Mouse (Mus musculus) spleen, adult 2 months (tissue): ENCODE data around the gene Fam189a1. TPM values are rescaled to one million over a fixed set of nuclear protein-coding genes. Genes with fewer than 3 reads are reported as not detected.

Experiments used
- DNase-seq, 2 experiments: peaks; one replicate each; pipeline versions ENCODE4 v3.0.0 to v3.0.0-alpha.2; 2012 to 2021; ENCODE audit warnings: low spot score in 2 of 2, low read depth in 1 of 2
- H3K27ac ChIP-seq: fragments of 200-500 bp; 2 replicates; pipeline ENCODE4 v1.5.1; 2012; ENCODE audit warnings: low read length, inconsistent platforms; ENCODE audit not compliant: insufficient read depth
- H3K27me3 ChIP-seq: fragments of 200-500 bp; 2 replicates; pipeline ENCODE4 v1.6.1; 2012; ENCODE audit warnings: mild to moderate bottlenecking, moderate library complexity, low read length, inconsistent platforms; ENCODE audit not compliant: control insufficient read depth, insufficient read depth
- H3K36me3 ChIP-seq: fragments of 200-500 bp; 2 replicates; pipeline ENCODE4 v1.6.1; 2012; ENCODE audit warnings: mild to moderate bottlenecking, low read length, inconsistent platforms; ENCODE audit not compliant: control insufficient read depth, insufficient read depth
- H3K4me1 ChIP-seq: fragments of 200-500 bp; 2 replicates; pipeline ENCODE4 v1.6.1; 2011; ENCODE audit warnings: inconsistent platforms; ENCODE audit not compliant: control insufficient read depth, insufficient read depth, insufficient read length
- H3K4me3 ChIP-seq: fragments of 200-500 bp; 2 replicates; pipeline ENCODE4 v1.5.1; 2011; ENCODE audit warnings: mild to moderate bottlenecking, inconsistent platforms; ENCODE audit not compliant: insufficient read depth, insufficient read length; ENCODE audit errors: extremely low read depth
- CTCF ChIP-seq: fragments of 200-500 bp; IDR thresholded peaks from 2 replicates; pipeline ENCODE4 v1.5.1; 2011; ENCODE audit warnings: mild to moderate bottlenecking, inconsistent platforms; ENCODE audit not compliant: insufficient read depth, insufficient read length, insufficient replicate concordance; ENCODE audit errors: extremely low read depth
- POLR2A ChIP-seq: fragments of 200-500 bp; IDR thresholded peaks from 2 replicates; pipeline ENCODE4 v1.6.1; 2011; ENCODE audit warnings: low read depth, low read length, inconsistent platforms
- WGBS: fragments of 180-500 bp; shearing (Covaris S2); methylation state at CpG from one replicate; pipeline ENCODE4 v1.1.7; 2018; 5-methylcytosine and 5-hydroxymethylcytosine counted together
- polyA plus RNA-seq: library from polyadenylated mRNA; depleted of rRNA; stranded (reverse); fragments of >200 nt; gene quantifications from 2 replicates; pipeline ENCODE4 v1.2.3, GENCODE M21; 2012

The Fam189a1 gene
- polyA plus RNA-seq, 1 experiment, result 0.04 TPM

DNA sequence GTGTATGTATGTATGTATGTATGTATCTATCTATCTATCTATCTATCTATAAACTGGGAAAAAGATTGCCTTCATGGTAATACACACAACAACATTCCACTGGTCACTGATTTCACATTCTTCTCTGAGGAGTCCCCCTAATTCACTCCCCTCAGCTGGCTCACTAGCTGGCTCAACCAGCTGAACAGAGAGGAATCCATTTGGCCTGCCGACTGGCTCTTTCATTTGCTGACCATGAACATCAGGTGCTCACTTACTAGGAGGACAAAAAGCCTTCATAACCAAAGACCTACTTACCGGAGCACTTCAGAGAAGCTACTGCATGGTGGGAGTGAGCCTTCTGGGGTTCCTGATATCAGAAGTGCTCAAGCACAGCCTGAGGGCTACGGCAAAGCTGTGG, 194.2 kb downstream of the Fam189a1 start:
- H3K27me3 ChIP-seq, result no peaks in the 10 kb centered on the region
- H3K36me3 ChIP-seq, result no peaks in the 10 kb centered on the region
- H3K27ac ChIP-seq, result no peak overlapping the region
- H3K4me3 ChIP-seq, result no peak overlapping the region
- no peak for DNase-seq
- H3K4me1 ChIP-seq, result no peaks in the 10 kb centered on the region
- WGBS, result 96% methylated on average over 3 of the region's 3 CpGs
- TF ChIP-seq POLR2A (no peak), CTCF (no peak)

DNA sequence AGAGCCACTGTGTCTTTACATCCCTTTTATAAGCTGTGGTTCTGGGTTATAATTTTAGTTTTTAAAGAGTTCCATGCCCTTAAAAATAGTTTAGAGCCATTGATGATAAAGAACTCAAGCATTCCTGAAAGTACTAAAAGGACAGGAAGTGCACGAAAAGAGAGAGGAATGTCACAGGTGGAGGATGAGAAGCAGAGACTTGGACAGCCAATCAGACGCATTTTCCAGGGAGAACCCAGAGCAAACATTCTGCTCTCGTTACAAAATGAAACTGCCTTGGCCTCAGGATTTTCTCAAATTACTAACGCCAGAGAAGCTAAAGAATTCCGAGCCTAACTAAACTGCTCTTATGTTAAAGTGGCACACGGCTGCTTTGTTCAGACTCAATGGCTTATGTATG, 197.3 kb downstream of the Fam189a1 start:
- H3K27me3 ChIP-seq, result no peaks in the 10 kb centered on the region
- no peak overlapping the region for H3K27ac ChIP-seq
- DNase-seq, result no peak
- H3K4me3 ChIP-seq, result no peak overlapping the region
- TF ChIP-seq CTCF (no peak), POLR2A (no peak)
- no peaks in the 10 kb centered on the region for H3K4me1 ChIP-seq
- H3K36me3 ChIP-seq, result no peaks in the 10 kb centered on the region
- 82% methylated on average over 6 of the region's 6 CpGs for whole genome bisulfite sequencing

DNA sequence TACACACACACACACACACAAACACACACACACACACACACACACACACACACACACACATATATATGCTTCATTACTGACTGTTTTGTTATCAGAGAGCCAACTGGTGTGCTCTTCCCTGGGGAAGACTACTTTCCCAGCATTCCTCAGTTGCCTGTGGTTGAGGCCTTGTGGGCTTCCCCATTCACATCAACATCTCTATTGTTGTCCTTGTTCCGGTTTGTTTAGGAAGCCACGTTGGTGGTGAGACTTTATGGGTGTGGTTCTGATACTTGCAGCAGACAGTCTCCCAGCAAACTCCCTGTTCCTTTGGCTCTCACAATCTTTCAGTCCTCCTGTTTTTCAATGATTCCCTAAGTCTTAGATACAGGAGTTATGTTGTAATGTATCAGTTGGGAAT, 204.2 kb downstream of the Fam189a1 start:
- H3K4me3 ChIP-seq, result no peak overlapping the region
- no peak overlapping the region for H3K27ac ChIP-seq
- no peaks in the 10 kb centered on the region for H3K4me1 ChIP-seq
- H3K36me3 ChIP-seq, result no peaks in the 10 kb centered on the region
- DNase-seq, result no peak
- H3K27me3 ChIP-seq, result no peaks in the 10 kb centered on the region
- 47% methylated on average over 2 of the region's 2 CpGs for WGBS
- no peak for TF ChIP-seq POLR2A
- TF ChIP-seq CTCF, result no peak

DNA sequence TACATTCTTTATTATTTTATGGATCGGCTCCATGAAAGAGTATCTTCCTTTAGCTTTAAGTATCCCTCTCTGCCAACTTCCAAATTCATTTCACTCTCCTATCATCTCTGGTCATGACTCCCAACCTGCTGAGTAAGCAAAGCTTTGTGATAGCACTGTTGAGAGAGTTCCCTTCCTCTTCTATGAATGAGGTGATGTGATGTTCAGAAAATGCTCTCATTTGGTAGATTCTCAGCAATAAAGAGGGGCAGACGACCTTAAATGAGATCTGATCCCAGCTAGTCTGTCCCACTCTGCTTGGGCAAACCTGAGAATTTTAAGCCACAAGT, 205.6 kb downstream of the Fam189a1 start:
- DNase-seq, result no peak
- H3K27ac ChIP-seq, result no peak overlapping the region
- no peak overlapping the region for H3K4me3 ChIP-seq
- H3K4me1 ChIP-seq, result no peaks in the 10 kb centered on the region
- WGBS, result 69% methylated on average over 2 of the region's 2 CpGs
- no peaks in the 10 kb centered on the region for H3K27me3 ChIP-seq
- TF ChIP-seq POLR2A (no peak), CTCF (no peak)
- no peaks in the 10 kb centered on the region for H3K36me3 ChIP-seq

DNA sequence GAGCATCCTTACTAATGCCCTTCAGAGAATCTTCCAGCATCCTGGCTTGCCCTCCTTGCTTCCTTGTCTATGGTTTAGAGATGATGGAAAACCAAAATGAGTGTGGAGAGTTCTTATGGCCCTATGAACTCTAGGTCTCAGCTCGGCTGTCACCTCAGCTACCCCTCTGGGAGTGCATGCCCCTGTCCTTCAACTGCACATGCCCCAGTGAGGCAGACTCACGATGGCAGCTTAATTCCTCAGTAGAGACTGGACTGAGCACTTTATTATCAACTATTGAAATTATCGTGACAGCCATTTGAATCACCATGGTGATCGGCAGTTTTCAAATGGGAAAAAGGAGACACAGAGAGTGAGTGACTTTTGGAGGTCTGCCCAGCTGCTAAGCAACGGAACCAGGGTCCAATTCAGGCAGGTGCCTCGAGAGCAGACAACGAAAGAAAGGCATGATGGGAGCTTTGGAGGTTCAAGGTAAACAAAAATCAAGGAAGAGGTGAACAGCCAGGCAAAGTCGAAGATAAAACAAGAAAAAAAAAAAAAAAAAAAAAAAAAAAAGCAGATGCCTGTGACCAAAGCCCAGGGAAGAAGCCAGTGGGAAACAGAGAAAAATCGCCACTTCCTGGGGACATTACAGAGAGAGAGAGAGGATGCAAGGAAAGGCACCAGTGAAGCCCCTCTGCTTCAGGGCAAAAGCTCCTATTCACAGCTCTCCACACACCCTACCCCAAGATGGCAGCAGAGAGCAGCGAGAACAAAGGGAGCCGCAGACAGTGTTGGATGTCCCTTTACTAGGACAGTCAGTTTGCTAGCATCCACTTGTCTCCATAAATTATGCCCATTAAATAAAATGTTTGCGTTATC, 206.2 kb downstream of the Fam189a1 start:
- DNase-seq, result peak in 1 of 2 experiments; percentile 9
- Histone ChIP-seq H3K36me3 (no peaks in the 10 kb centered on the region), H3K4me3 (no peak overlapping the region), H3K4me1 (no peaks in the 10 kb centered on the region), H3K27ac (no peak overlapping the region), H3K27me3 (no peaks in the 10 kb centered on the region)
- 46% methylated on average over 12 of the region's 12 CpGs for WGBS
- TF ChIP-seq POLR2A (no peak), CTCF (peak; percentile 17; the same call in 1 of the 2 replicates)

DNA sequence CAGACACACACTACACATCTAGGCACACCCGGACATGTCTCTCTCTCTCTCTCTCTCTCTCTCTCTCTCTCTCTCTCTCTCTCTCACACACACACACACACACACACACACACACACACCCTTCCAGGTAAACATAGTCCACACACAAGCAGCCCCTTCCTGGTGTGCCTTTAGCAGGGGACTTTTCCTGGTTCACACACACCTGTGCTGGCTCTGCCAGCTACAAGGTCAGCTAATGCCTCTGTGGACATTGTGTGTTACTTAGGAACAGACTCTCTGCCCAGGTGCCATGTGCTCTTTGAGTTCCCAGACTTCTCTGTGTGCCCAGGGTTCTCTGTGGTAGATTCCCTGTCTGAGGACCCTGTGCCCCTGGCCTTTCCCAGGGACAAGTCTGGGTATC, 206.9 kb downstream of the Fam189a1 start:
- no peak overlapping the region for H3K27ac ChIP-seq

DNA sequence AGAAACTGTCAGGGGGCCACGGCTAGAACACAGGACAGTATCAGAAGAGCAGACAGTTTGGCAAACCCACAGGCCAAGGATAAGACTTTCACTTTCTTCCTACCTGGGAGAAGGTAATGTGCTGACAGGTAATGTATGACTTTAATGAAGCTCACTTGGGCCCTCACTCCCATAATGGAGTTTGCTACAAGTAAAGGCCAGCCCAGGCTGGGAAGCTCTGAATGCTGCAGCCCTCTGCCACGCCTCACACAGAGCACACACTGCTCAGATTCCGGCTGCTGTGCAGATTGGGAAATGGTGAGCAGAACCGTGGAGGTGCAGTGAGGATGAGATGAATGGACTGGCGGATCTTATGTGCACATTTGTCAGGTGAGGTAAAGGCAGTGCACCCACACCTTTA, 211.7 kb downstream of the Fam189a1 start:
- WGBS, result 85% methylated on average over 5 of the region's 5 CpGs
- TF ChIP-seq POLR2A (no peak), CTCF (no peak)
- Histone ChIP-seq H3K4me3 (no peak overlapping the region), H3K4me1 (no peaks in the 10 kb centered on the region), H3K27me3 (no peaks in the 10 kb centered on the region), H3K27ac (no peak overlapping the region), H3K36me3 (no peaks in the 10 kb centered on the region)
- DNase-seq, result no peak

More for the DNA sequence above, 206.9 kb downstream of the Fam189a1 start:
- no peak for DNase-seq
- TF ChIP-seq CTCF (no peak), POLR2A (no peak)
- 68% methylated on average over 1 of the region's 1 CpGs for WGBS
- Histone ChIP-seq H3K4me3 (no peak overlapping the region), H3K4me1 (no peaks in the 10 kb centered on the region), H3K36me3 (no peaks in the 10 kb centered on the region), H3K27me3 (no peaks in the 10 kb centered on the region)
